Mouse (Mus musculus): ENCODE measurements around the gene Lfng.

Lfng gene

GRCm38 (mm10) chr5:140607001-140607835 is at the start of gene Lfng:
Gene Lfng (plus strand): TSS chr5:140607320.
- peak; percentile 87 for DNase-seq (ENCODE audit: low read depth, low spot score)

- no peak for DNase-seq (ENCODE audit: low read depth, low spot score)
Observed at GRCm38 (mm10) chr5:140562601-140563000, 44.5 kb upstream of the Lfng start.

GRCm38 (mm10) chr5:140564896-140565295 is 42.2 kb upstream of the Lfng start, which contains the start of gene Grifin:
Gene Grifin (minus strand): TSS chr5:140565071.
- no peak for DNase-seq (ENCODE audit: low read depth, low spot score)

GRCm38 (mm10) chr5:140565451-140565850 is 41.7 kb upstream of the Lfng start:
- no peak for DNase-seq (ENCODE audit: low read depth, low spot score)

- no peak for DNase-seq (ENCODE audit: low read depth, low spot score)
Observed at GRCm38 (mm10) chr5:140565856-140566255, 41.3 kb upstream of the Lfng start.

- DNase-seq (ENCODE audit: low read depth, low spot score), result no peak
Observed at GRCm38 (mm10) chr5:140566271-140566670, 40.8 kb upstream of the Lfng start.

- DNase-seq (ENCODE audit: low read depth, low spot score), result no peak
Observed at GRCm38 (mm10) chr5:140567321-140567720, 39.8 kb upstream of the Lfng start.

GRCm38 (mm10) chr5:140567751-140568150 is 39.4 kb upstream of the Lfng start:
- DNase-seq (ENCODE audit: low read depth, low spot score), result no peak

- DNase-seq (ENCODE audit: low read depth, low spot score), result peak; percentile 63
Observed at GRCm38 (mm10) chr5:140568321-140568970, 38.7 kb upstream of the Lfng start.

- DNase-seq (ENCODE audit: low read depth, low spot score), result no peak
Observed at GRCm38 (mm10) chr5:140569032-140569595, 38.0 kb upstream of the Lfng start.

- no peak for DNase-seq (ENCODE audit: low read depth, low spot score)
Observed at GRCm38 (mm10) chr5:140570223-140570870, 36.8 kb upstream of the Lfng start.

GRCm38 (mm10) chr5:140571201-140571600 is 35.9 kb upstream of the Lfng start:
- DNase-seq (ENCODE audit: low read depth, low spot score), result no peak

- no peak for DNase-seq (ENCODE audit: low read depth, low spot score)
Observed at GRCm38 (mm10) chr5:140571673-140572072, 35.4 kb upstream of the Lfng start.

- no peak for DNase-seq (ENCODE audit: low read depth, low spot score)
Observed at GRCm38 (mm10) chr5:140572611-140573010, 34.5 kb upstream of the Lfng start.

GRCm38 (mm10) chr5:140575381-140575866 is 31.7 kb upstream of the Lfng start:
- DNase-seq (ENCODE audit: low read depth, low spot score), result no peak

- no peak for DNase-seq (ENCODE audit: low read depth, low spot score)
Observed at GRCm38 (mm10) chr5:140579221-140579620, 27.9 kb upstream of the Lfng start.

GRCm38 (mm10) chr5:140579771-140580170 is 27.3 kb upstream of the Lfng start:
- DNase-seq (ENCODE audit: low read depth, low spot score), result peak; percentile 62

GRCm38 (mm10) chr5:140581569-140581968 is 25.6 kb upstream of the Lfng start:
- peak; percentile 69 for DNase-seq (ENCODE audit: low read depth, low spot score)

- DNase-seq (ENCODE audit: low read depth, low spot score), result no peak
Observed at GRCm38 (mm10) chr5:140582995-140583731, 24.0 kb upstream of the Lfng start.

GRCm38 (mm10) chr5:140583732-140584368 is 23.3 kb upstream of the Lfng start:
- DNase-seq (ENCODE audit: low read depth, low spot score), result no peak

All from forelimb bud, embryonic 11.5 days (tissue).